Mouse (Mus musculus): ENCODE results near the gene Prss45. TPM values are rescaled to one million over a fixed set of nuclear protein-coding genes. Genes with fewer than 3 reads are reported as not detected.

Prss45 gene
- polyA plus RNA-seq, 1 experiment from 2014 or later, result not detected

- Histone ChIP-seq H3K27ac (no peak overlapping the region), H3K9me3 (replicated peaks) (no peaks in the 10 kb centered on the region), H3K36me3 (no peaks in the 10 kb centered on the region), H3K4me2 (no peak overlapping the region), H3K4me1 (peaks cover 32% of the 10 kb centered on the region), H3K9ac (no peak overlapping the region), H3K4me3 (replicated peaks) (no peak overlapping the region), H3K27me3 (no peaks in the 10 kb centered on the region)
- ATAC-seq (replicated peaks; ENCODE audit: low FRiP score), result no peak
- WGBS, result 66% methylated on average over 9 of the region's 9 CpGs
Measured at GRCm38 (mm10) chr9:110887388-110888303, 53.3 kb downstream of the Prss45 start.

- H3K4me1 ChIP-seq, result peaks cover 32% of the 10 kb centered on the region
- 90% methylated on average over 14 of the region's 14 CpGs for WGBS
- H3K4me3 ChIP-seq (replicated peaks), result no peak overlapping the region
- no peaks in the 10 kb centered on the region for H3K9me3 ChIP-seq (replicated peaks)
- H3K27ac ChIP-seq, result no peak overlapping the region
- ATAC-seq (replicated peaks; ENCODE audit: low FRiP score), result no peak
- H3K4me2 ChIP-seq, result no peak overlapping the region
- no peak overlapping the region for H3K9ac ChIP-seq
- no peaks in the 10 kb centered on the region for H3K27me3 ChIP-seq
- no peaks in the 10 kb centered on the region for H3K36me3 ChIP-seq
Measured at GRCm38 (mm10) chr9:110888935-110889334, 54.5 kb downstream of the Prss45 start.

- no peak overlapping the region for H3K4me3 ChIP-seq (replicated peaks)
- WGBS, result 16% methylated on average over 21 of the region's 21 CpGs
- no peak overlapping the region for H3K9ac ChIP-seq
- no peak overlapping the region for H3K27ac ChIP-seq
- no peaks in the 10 kb centered on the region for H3K36me3 ChIP-seq
- 0 out of 2 replicates have a peak overlapping the region, but pooled peaks have one; percentile 21 for H3K4me2 ChIP-seq
- no peak for ATAC-seq (replicated peaks; ENCODE audit: low FRiP score)
- H3K9me3 ChIP-seq (replicated peaks), result no peaks in the 10 kb centered on the region
- peaks cover 32% of the 10 kb centered on the region for H3K4me1 ChIP-seq
- H3K27me3 ChIP-seq, result no peaks in the 10 kb centered on the region
Measured at GRCm38 (mm10) chr9:110890026-110890783, 55.8 kb downstream of the Prss45 start.

Other genes starting within 250 kb of the Prss45 start
- 55.2 and 56.4 TPM in 2 replicates for gene Nradd, start 210.1 kb upstream of the Prss45 start, polyA plus RNA-seq (2015; fragmentation: Nextera tagmentation; extraction: Ambion mirVana)
- gene Nbeal2, start 180.4 kb upstream of the Prss45 start, polyA plus RNA-seq (2015; fragmentation: Nextera tagmentation; extraction: Ambion mirVana), result 3.7 and 5.5 TPM in 2 replicates
- 151 and 157 TPM in 2 replicates for gene Ccdc12, start 178.1 kb upstream of the Prss45 start, polyA plus RNA-seq (2015; fragmentation: Nextera tagmentation; extraction: Ambion mirVana)
- gene Myl3, start 92.7 kb upstream of the Prss45 start, polyA plus RNA-seq (2015; fragmentation: Nextera tagmentation; extraction: Ambion mirVana), result 1.8 and 3.9 TPM in 2 replicates
- 67.1 and 70.1 TPM in 2 replicates for gene Pth1r, start 87.4 kb upstream of the Prss45 start, polyA plus RNA-seq (2015; fragmentation: Nextera tagmentation; extraction: Ambion mirVana)
- gene Prss42, start 36.4 kb upstream of the Prss45 start, polyA plus RNA-seq (2015; fragmentation: Nextera tagmentation; extraction: Ambion mirVana), result not detected in 2 replicates
- gene Prss44, start 20.6 kb upstream of the Prss45 start, polyA plus RNA-seq (2015; fragmentation: Nextera tagmentation; extraction: Ambion mirVana), result not detected in 2 replicates
- gene Prss43, start 7.9 kb upstream of the Prss45 start, polyA plus RNA-seq (2015; fragmentation: Nextera tagmentation; extraction: Ambion mirVana), result not detected in 2 replicates
- gene Prss46, start 9.9 kb downstream of the Prss45 start, polyA plus RNA-seq (2015; fragmentation: Nextera tagmentation; extraction: Ambion mirVana), result 0.13 TPM in 1 of 2 replicates, not detected in the other
- gene Prss50, start 23.4 kb downstream of the Prss45 start, polyA plus RNA-seq (2015; fragmentation: Nextera tagmentation; extraction: Ambion mirVana), result 0.40 and 0.90 TPM in 2 replicates
- gene Als2cl, start 45.3 kb downstream of the Prss45 start, polyA plus RNA-seq (2015; fragmentation: Nextera tagmentation; extraction: Ambion mirVana), result 4.1 and 5.3 TPM in 2 replicates
- gene Tmie, start 45.5 kb downstream of the Prss45 start, polyA plus RNA-seq (2015; fragmentation: Nextera tagmentation; extraction: Ambion mirVana), result 1.3 and 1.8 TPM in 2 replicates
- not detected in 2 replicates for gene Fam240a, start 82.3 kb downstream of the Prss45 start, polyA plus RNA-seq (2015; fragmentation: Nextera tagmentation; extraction: Ambion mirVana)
- not detected in 2 replicates for gene Tdgf1, start 111.6 kb downstream of the Prss45 start, polyA plus RNA-seq (2015; fragmentation: Nextera tagmentation; extraction: Ambion mirVana)
- gene Lrrc2, start 117.0 kb downstream of the Prss45 start, polyA plus RNA-seq (2015; fragmentation: Nextera tagmentation; extraction: Ambion mirVana), result 0.21 and 0.30 TPM in 2 replicates
- gene Rtp3, start 156.0 kb downstream of the Prss45 start, polyA plus RNA-seq (2015; fragmentation: Nextera tagmentation; extraction: Ambion mirVana), result 0.86 and 1.0 TPM in 2 replicates
- gene Ltf, start 184.7 kb downstream of the Prss45 start, polyA plus RNA-seq (2015; fragmentation: Nextera tagmentation; extraction: Ambion mirVana), result 2.7 and 3.7 TPM in 2 replicates
- 1.3 TPM in 2 replicates for gene Ccrl2, start 222.9 kb downstream of the Prss45 start, polyA plus RNA-seq (2015; fragmentation: Nextera tagmentation; extraction: Ambion mirVana)

Data from kidney, embryonic 15.5 days (tissue).